Mouse (Mus musculus): ENCODE measurements around the gene Arrb1.

The Arrb1 gene

GRCm38 (mm10) chr7:99538421-99538820, 3.2 kb downstream of the Arrb1 start:
- no peak for DNase-seq

GRCm38 (mm10) chr7:99539201-99539891, 4.1 kb downstream of the Arrb1 start:
- peak; percentile 70 for DNase-seq

GRCm38 (mm10) chr7:99540016-99540415, 4.8 kb downstream of the Arrb1 start:
- DNase-seq = no peak

GRCm38 (mm10) chr7:99541204-99541603, 5.9 kb downstream of the Arrb1 start:
- DNase-seq = no peak

GRCm38 (mm10) chr7:99544272-99544671, 9.0 kb downstream of the Arrb1 start:
- no peak for DNase-seq

GRCm38 (mm10) chr7:99545885-99546745, 10.8 kb downstream of the Arrb1 start:
- DNase-seq = peak; percentile 85

- DNase-seq = no peak
Observed at GRCm38 (mm10) chr7:99547584-99548487, 12.6 kb downstream of the Arrb1 start.

GRCm38 (mm10) chr7:99549668-99550067, 14.4 kb downstream of the Arrb1 start:
- DNase-seq = no peak

GRCm38 (mm10) chr7:99551623-99552022, 16.4 kb downstream of the Arrb1 start:
- DNase-seq = no peak

- DNase-seq = no peak
Observed at GRCm38 (mm10) chr7:99553222-99553884, 18.1 kb downstream of the Arrb1 start.

- no peak for DNase-seq
Observed at GRCm38 (mm10) chr7:99553885-99554269, 18.6 kb downstream of the Arrb1 start.

- peak; percentile 78 for DNase-seq
Observed at GRCm38 (mm10) chr7:99555862-99556261, 20.6 kb downstream of the Arrb1 start.

- no peak for DNase-seq
Observed at GRCm38 (mm10) chr7:99559091-99559490, 23.8 kb downstream of the Arrb1 start.

- peak; percentile 72 for DNase-seq
Observed at GRCm38 (mm10) chr7:99562478-99562877, 27.2 kb downstream of the Arrb1 start.

- no peak for DNase-seq
Observed at GRCm38 (mm10) chr7:99563224-99563623, 28.0 kb downstream of the Arrb1 start.

GRCm38 (mm10) chr7:99565325-99565881, 30.1 kb downstream of the Arrb1 start:
- DNase-seq = no peak

- DNase-seq = no peak
Observed at GRCm38 (mm10) chr7:99570680-99571079, 35.4 kb downstream of the Arrb1 start.

GRCm38 (mm10) chr7:99572931-99573330, 37.7 kb downstream of the Arrb1 start:
- DNase-seq = no peak

- no peak for DNase-seq
Observed at GRCm38 (mm10) chr7:99573351-99573750, 38.1 kb downstream of the Arrb1 start.

- no peak for DNase-seq
Observed at GRCm38 (mm10) chr7:99578246-99578645, 43.0 kb downstream of the Arrb1 start.

GRCm38 (mm10) chr7:99579491-99580190, 44.4 kb downstream of the Arrb1 start:
- DNase-seq = no peak

- no peak for DNase-seq
Observed at GRCm38 (mm10) chr7:99580247-99580646, 45.0 kb downstream of the Arrb1 start.

Measured in lung, postnatal 14 days (tissue).